Mouse (Mus musculus): Measurements from ENCODE around the gene Thada.
"Not testable (repeated sequence)": the region's sequence is repeated elsewhere in the genome, so short reads cannot be mapped to it uniquely, and the experiment has no call there.

The Thada gene

GRCm38 (mm10) chr17:84258638-84259261 lies 207.3 kb downstream of the Thada start:
- DNase-seq (ENCODE audit: low spot score): no peak

- no peak for DNase-seq (ENCODE audit: low spot score)
These were observed 208.0 kb downstream of the Thada start for GRCm38 (mm10) chr17:84257927-84258532.

- no peak for DNase-seq (ENCODE audit: low spot score)
These were observed 209.7 kb downstream of the Thada start for GRCm38 (mm10) chr17:84256278-84256819.

- no peak for DNase-seq (ENCODE audit: low spot score)
These were observed 210.2 kb downstream of the Thada start for GRCm38 (mm10) chr17:84255841-84256240.

GRCm38 (mm10) chr17:84251426-84251825 lies 214.6 kb downstream of the Thada start:
- no peak for DNase-seq (ENCODE audit: low spot score)

GRCm38 (mm10) chr17:84244182-84244920 lies 221.7 kb downstream of the Thada start:
- no peak for DNase-seq (ENCODE audit: low spot score)

GRCm38 (mm10) chr17:84243759-84244158 lies 222.2 kb downstream of the Thada start:
- DNase-seq (ENCODE audit: low spot score): no peak

- DNase-seq (ENCODE audit: low spot score): no peak
These were observed 224.6 kb downstream of the Thada start for GRCm38 (mm10) chr17:84241308-84241957.

- DNase-seq (ENCODE audit: low spot score): no peak
These were observed 226.2 kb downstream of the Thada start for GRCm38 (mm10) chr17:84239679-84240292.

GRCm38 (mm10) chr17:84238174-84238573 lies 227.8 kb downstream of the Thada start:
- DNase-seq (ENCODE audit: low spot score): no peak

GRCm38 (mm10) chr17:84236781-84237557 lies 229.0 kb downstream of the Thada start:
- DNase-seq (ENCODE audit: low spot score): no peak

GRCm38 (mm10) chr17:84235399-84235928 lies 230.5 kb downstream of the Thada start:
- no peak for DNase-seq (ENCODE audit: low spot score)

GRCm38 (mm10) chr17:84234785-84235184 lies 231.2 kb downstream of the Thada start:
- not testable (repeated sequence) for DNase-seq (ENCODE audit: low spot score)

GRCm38 (mm10) chr17:84233758-84234157 lies 232.2 kb downstream of the Thada start:
- DNase-seq (ENCODE audit: low spot score): no peak

- no peak for DNase-seq (ENCODE audit: low spot score)
These were observed 234.6 kb downstream of the Thada start for GRCm38 (mm10) chr17:84231361-84231760.

- DNase-seq (ENCODE audit: low spot score): no peak
These were observed 237.8 kb downstream of the Thada start for GRCm38 (mm10) chr17:84228223-84228622.

GRCm38 (mm10) chr17:84226681-84227080 lies 239.3 kb downstream of the Thada start:
- DNase-seq (ENCODE audit: low spot score): no peak

GRCm38 (mm10) chr17:84226231-84226630 lies 239.8 kb downstream of the Thada start:
- DNase-seq (ENCODE audit: low spot score): no peak

GRCm38 (mm10) chr17:84224217-84224887 lies 241.7 kb downstream of the Thada start:
- DNase-seq (ENCODE audit: low spot score): no peak

- not testable (repeated sequence) for DNase-seq (ENCODE audit: low spot score)
These were observed 247.2 kb downstream of the Thada start for GRCm38 (mm10) chr17:84218841-84219240.
